Mouse (Mus musculus): Measurements from ENCODE around the gene Phb2.

Phb2 gene

DNA sequence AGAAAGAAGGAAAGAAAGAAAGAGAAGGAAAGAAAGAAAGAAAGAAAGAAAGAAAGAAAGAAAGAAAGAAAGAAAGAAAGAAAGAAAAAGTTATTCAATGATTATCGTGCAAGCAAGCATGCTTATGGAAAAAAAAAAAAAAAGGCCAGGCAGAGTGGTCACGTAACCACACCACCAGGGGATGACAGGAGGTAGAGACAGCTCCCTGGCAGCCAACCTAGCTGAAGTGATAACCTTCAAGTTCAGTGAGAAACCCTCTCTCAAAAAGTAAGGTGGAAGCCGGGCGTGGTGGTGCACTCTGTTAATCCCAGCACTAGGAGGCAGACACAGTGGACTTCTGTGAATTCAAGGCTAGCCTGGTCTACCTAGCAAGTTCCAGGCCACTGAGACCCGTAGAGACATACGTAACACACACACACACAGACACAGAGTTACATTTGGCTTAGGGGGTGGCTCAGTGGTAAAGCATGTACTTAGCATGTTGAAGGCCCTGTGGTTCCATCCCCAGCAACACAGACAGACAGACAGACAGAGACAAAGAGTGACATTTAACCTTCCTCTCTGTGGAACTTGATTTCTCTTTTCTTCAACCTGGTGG is 10.8 kb downstream of the Phb2 start:
- in situ Hi-C loops (cut with MseI, MboI), result no loop called here

DNA sequence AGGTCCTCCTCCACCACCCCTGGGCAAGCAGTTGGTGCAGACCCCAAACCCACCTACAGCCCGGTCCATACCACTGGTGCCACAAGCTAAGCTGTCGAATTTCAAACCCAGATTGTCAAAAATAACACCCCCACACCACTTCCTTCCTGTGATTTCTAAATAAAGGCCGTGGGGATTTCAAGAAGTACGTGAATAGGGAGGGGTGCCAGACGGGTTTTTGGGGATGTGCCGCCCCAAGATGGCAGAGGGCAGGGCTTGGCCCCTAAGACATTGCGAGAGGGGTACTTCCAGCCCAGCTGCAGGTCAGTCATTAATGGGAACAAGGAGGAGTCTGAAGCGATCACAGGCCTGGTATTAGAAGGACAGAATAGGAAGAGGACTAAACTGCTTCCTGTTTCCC is 11.4 kb downstream of the Phb2 start:
- in situ Hi-C loops (cut with MseI, MboI), result no loop called here

DNA sequence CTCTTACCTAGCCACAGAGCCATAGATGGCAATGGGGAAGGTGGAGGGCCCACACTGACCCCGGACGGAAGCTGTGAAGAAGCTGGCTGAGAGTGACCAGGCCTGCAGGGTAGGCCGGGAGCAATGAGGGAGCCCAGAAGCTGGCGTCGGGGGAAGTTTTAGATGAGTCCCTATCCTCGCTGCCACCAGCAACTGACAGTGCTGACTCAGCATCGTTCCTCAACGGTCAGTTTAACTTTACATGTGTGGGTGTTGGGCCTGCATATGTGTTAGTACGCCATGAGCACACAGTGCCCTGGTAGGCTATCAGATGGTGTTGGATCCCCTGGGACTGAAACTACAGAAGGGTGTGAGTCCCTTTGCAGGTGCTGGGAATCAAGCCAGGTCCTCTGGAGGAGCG is 12.3 kb downstream of the Phb2 start:
- in situ Hi-C loops (cut with MseI, MboI), result no loop called here

DNA sequence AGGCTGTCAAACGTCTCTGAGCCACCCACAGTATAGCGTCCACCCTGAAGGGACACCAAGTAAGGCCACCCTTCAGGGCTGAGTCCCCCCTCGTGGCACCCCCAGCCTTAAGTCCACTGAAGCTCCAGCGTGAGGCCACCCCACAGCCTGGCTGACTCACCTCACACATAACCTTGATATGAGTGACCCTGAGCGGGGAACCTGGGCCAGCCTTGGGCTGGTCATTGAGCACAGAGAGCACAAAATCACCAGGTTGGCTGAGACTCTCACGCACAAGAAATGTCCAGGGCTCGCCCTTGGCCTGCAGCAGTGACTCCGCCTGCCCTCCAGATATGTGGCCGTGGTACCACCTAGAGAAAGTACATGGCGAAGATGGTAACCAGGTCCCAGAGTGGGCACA is 16.5 kb downstream of the Phb2 start:
- in situ Hi-C loops (cut with MseI, MboI), result no loop called here

DNA sequence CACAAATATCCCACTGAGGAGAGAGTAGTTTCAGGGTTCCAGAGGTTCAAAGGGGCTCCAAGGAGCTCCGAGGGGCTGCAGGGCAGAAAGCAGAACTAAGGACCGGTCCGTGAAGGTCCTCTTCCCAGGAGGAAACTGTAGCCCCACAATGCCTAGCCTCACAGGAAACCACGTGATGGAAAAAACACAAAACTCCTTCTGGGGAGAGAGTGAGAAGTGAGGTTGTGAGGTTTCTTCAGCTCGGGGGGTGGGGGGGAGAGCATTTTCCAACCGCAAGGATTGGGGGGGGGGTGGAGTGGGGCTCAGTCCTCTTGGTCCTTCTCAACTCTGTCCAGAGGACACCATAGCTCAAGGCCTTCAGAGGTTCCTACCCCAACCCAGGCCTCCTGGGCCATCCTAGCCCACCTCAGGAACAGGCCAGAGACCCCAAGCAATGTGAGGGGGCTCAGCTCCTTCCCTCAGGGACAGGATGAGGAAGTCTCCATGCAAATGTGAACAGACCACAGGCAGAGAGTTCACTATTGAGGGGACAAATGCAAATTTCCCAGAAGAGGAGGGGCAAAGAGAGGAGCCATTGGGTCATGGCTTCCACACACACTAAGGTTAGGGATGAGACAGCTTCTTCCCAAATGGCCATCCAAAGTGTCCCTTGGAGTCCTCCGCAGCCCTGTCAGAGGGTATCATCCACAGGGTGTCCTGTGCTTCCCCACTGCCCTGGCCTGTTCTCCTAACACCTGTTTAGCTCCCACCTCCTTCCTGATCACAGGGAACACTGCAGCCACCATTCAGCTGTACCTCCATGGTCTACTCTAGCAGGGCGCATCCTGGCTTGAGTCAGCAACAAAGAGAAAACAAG is 17.9 kb downstream of the Phb2 start:
- in situ Hi-C loops (cut with MseI, MboI), result no loop called here

DNA sequence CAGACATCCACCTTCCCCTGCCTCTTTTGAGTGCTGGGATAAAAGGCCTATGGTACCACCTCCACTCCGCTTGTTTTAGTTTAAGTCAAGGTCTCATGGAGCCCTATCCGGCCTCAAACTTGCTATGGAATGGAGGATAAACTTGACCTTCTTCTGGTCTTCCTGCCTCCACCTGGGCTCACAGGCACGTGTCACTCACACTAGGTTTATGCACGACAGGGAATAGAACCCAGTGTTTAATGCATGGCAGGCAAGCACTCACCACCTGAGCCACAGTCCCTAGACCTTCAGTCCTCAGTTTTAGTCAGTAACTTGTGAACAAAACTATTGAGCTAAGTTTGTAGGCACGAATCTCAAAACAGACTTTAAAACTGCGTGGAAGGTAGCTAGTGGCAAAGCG is 18.9 kb downstream of the Phb2 start:
- in situ Hi-C loops (cut with MseI, MboI), result no loop called here

DNA sequence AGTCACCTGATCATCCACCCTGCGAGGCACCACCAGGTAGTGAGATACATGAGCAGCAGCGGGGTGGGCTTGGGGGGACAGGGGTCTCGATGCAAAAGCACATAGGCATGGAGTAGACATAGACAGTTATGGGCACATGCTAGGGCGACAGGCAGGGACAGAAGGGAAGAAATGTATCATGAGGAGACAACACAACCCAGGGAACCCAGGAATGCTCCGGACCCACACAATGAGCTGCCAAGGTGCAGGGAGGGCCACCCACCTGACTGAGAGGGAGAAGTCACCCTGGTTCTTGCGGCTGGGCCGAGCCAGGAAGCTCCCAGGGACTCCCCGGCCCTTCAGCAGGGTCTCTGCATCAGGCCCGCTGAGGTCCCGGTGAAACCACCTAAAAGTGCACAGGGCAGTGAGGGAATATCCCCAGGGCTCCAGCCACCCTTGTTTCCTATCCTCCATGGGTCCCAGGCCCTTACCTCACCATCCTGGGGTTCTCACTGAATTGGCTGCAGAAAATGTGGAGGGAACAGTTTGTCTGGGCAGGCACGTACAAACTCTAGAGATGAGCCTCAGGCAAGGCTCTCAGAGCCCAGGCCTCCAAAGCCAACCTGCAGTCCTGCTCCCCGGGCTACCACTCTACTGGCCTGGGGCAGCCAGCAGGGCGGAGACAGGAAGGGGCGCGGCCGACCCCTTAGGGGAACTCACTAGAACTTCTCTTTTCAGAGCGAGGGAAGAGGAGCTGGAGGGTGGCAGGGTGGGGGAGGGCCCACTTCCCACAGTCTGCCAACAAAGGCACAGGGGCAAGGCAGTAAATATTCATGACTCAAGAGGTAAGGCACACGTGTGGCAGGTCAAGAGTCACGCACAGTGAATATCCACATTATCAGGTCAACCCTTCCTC is 20.6 kb downstream of the Phb2 start:
- in situ Hi-C loops (cut with MseI, MboI), result no loop called here

DNA sequence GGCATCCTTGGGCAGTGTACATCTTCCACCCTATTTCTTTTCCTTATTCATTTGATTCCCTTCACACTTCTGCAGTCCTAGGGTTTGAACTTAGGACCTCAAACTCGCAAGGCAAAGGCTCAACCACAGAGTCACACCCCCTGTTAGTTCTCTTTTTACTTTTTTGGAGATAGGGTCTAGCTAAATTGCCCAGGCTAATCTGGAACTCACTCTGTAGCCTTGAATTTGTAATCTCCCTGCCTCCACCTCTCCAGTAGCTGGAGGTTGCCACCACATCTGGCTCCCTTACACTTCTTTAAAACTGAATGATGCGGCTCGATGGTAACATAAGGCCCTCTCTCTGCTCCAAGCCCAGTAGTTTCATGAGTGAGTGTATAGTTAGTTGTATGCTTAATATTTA is 22.3 kb downstream of the Phb2 start:
- in situ Hi-C loops (cut with MseI, MboI), result no loop called here

DNA sequence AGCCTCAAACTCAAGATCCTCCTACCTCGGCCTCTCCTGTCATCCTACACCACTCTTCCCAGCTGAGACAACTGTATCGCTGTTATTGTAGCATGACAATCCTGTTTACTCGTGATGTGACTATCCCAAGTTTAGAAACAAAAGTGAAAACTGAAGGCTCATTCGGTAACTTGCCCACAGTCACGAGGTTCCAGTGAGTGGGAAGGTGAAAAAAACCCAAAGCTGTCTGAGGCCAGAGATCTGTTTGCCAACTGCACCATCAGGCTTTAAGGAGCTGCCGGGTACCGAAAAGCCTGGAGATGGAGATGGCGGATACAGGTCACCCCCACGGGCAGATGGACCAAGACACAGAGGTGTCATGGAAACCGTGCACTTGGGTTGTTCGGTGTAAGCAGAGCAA is 24.9 kb downstream of the Phb2 start:
- in situ Hi-C loops (cut with MseI, MboI), result no loop called here

DNA sequence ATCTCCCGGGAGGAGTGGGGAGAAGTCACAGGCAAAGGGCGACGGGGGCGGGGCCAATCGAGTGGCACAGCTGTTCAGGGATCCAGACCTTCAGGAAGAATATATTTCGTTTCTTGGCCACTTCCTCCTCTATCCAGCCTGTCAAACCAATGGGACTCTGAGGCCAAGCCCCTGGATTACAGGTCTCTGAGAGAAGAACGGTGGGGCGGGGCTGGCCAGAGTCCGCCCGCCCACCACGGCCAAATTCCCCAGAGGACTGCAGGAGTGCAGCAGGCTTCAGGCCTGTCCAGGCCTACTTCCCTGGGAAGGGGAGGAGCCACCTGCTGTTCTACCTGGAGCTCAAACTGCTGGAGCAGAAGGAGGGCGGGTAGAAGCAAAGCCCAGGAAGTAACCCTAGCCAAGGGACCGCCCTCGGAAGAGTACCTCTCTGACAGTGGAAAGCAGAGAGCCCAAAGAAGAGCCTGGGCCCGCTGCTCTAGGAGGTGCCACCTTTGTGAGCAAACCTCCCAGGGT is 26.4 kb downstream of the Phb2 start, which contains the start of gene Ptpn6:
TSS of gene Ptpn6 (minus strand) at position 204 of the 513 bp plus-strand sequence.
- in situ Hi-C loops (cut with MseI, MboI), result no loop called here

DNA sequence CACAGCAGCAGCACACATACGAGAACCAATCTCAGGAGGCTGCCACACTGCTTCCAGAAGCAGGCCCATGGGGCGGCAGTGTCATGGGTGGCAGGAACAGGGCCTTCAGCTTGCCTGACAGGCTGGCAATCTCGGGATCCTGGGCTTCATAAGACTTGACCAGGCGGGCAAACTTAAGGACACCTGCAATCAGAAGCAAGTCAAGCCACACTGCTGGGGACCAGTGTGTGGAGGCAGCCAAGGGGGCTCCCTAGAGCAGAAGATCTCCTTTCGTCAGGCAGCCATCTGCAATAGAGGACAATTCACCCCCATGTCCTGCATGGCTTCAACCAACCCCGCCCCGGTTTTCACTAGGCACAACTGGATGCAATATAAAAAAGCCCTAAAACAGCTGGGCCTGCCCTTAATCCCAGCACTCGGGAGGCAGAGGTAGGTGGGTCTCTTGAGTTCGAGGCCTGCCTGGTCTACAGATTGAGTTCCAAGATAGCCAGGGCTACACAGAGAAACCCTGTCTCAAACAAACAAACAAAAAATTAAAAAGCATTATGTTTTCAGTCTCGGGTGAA is 27.2 kb downstream of the Phb2 start:
- in situ Hi-C loops (cut with MseI, MboI), result no loop called here

DNA sequence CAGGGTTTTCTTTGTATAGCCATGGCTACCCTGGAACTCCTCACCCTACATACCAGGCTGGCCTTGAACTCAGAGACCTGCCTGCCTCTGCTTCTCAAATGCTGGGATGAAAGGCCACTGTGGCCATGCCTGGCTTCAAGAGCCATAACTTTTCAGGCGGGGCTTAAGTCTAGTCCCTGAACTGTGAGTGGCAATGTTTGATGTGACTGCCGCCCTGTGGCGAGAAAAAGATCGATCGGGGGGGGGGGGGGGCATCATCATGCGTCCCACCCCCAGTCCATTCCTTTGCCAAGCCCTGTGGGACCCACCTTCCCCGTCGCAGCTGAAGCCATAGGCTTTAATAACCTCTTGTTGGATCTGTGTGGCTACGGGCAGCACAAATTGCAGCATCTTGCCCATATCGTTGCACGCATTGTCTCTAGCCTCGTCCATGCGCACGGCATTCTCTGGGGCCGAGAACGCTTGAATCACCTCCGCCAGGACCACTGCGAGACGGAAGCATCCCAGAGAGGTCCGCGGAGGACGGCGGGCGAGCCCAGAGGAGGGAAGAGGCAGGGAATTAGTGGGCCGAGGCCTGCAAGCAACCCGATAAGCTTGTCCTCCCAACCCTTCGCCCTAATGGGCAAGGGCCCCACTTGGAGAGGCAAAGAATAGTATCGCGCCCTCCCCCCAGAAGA is 28.2 kb downstream of the Phb2 start:
- in situ Hi-C loops (cut with MseI, MboI), result no loop called here

DNA sequence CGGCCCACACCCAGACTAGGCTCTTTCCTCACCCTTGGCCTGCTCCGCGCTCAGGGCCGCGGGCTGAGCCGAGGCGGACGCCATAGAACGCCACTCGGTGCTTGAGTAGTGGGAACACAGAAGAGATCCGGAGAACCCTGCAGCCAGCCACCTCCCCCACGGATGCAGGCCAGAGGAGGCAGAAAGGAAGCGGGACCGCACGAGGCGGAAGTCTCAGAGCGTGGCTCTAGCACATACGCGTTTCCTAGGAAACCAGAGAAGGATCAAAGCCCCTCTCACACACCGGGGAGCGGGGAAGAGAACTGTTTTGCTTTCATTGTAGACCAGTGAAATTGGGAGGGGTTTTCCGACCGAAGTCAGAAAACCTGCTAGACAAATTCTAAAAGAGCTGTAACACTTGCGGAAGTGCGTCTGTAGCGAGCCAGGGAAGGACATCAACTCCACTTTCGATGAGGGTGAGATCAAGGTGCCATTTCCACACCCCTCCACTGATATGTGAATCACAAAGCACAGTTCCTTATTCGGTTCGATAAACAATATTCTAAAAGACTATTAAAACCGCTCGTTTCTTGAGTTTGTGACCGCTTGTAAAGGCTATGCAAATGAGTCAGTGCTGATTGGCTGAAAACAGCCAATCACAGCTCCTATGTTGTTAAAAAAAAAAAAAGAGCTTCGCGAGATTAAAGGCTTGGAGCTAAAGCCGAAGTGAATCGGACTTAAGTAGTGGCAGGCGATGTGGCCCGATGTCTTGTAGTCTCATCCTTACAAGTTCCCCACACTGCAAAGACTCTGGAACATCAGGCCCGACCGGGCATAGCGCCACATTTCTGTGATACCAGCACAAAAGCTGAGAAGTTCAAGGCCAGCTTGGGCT is 29.0 kb downstream of the Phb2 start, which contains the start of gene Grcc10:
TSS of gene Grcc10 (minus strand) at position 487 of the 874 bp plus-strand sequence.
- in situ Hi-C loops (cut with MseI, MboI), result no loop called here

DNA sequence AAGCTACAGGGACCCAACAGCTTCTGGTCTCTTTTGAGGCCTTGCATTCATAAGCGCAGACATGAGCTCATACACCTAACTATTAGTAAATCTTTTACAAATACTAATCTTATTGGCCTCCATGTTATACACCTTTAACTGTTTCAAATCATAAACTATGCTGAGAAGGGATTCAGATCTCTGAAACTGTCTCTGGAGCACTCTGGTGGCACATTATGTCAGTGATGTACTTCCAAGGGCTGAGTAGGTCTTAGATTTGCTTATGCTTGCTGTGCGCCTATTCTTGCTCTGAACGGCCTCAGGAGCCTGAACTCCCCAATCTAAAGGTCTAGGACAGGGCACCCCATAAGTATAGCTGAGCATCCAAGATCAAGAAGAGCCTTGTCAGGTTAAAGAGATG is 29.7 kb downstream of the Phb2 start:
- in situ Hi-C loops (cut with MseI, MboI), result no loop called here

DNA sequence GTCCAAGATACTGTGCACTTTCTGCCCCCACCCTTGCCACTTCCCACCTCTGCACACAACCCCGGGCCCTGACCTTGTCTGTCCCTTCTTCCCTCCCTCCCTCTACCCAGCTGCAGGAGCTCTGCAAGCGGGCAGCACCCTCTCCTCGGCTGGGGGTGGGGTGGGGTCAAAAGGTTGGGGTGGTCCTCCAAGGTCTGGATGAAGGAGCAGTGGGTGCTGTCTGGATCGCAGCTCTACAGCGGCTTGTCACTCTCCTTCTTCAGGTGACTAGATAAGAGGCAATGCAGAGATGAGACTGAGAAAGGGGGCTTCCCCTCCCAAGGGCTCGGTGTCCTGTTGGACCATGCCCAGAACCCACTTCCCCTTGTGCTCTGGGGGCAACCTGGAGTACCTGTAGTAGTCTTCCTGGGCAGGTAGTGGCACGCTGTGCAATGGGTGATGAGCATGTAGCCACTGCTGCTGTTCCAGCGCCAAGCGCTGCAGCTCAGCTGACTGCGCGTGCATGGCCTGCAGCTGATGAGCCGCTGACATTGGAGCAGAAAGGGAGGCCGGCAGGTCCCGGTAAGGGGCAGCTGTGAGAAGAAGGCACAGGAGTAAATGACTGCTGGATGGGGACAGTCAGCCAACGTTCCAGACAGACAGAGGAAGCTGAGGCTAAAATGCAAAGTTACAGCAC is 30.8 kb downstream of the Phb2 start:
- in situ Hi-C loops (cut with MseI, MboI), result no loop called here

DNA sequence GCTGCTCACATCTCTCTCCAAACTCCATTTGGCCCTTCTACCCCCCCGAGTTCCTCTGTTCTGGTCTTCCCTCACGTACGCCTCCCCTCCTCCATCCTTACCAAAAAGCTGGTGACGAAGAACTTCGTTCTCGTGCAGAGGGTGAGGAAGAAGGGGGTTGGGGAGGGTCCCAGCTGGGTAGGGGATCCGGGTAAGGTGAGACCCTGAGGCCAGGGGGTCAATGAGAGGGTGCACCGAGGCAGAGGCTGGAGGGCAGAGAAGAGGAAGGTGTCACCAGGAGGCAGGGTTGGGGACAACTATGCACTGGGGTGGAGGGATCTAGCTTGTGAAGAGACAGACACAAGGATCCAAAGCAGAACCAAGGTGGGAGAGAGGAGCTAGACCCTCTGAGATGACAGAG is 31.5 kb downstream of the Phb2 start:
- in situ Hi-C loops (cut with MseI, MboI), result no loop called here

DNA sequence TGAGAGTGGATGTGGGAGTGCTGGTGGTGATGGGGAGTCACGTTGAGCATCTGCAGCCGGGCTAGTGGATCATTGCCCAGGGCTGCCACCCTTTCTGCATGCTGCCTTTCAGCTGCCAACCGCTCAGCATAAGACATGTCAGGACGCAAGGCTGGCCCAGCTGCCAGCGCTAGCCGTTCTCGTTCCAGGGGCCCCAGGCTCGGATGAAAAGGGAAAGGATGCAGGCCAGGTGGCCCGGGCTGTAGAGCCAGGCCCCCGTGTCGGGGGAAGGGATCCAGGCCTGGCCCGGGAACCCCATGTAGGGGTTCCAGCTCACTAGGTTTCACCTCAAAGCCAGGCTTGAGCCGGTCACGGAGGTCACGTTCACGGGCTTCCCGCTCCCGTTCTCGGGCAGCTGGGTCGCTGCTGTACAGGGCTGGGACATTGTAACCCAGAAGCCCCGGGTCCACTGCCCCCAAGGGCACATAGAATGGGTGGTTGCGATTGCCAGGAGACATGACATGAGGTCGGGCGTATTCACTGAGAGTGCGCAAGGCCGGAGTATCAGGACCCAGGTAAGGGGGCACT is 32.7 kb downstream of the Phb2 start:
- in situ Hi-C loops (cut with MseI, MboI), result no loop called here

DNA sequence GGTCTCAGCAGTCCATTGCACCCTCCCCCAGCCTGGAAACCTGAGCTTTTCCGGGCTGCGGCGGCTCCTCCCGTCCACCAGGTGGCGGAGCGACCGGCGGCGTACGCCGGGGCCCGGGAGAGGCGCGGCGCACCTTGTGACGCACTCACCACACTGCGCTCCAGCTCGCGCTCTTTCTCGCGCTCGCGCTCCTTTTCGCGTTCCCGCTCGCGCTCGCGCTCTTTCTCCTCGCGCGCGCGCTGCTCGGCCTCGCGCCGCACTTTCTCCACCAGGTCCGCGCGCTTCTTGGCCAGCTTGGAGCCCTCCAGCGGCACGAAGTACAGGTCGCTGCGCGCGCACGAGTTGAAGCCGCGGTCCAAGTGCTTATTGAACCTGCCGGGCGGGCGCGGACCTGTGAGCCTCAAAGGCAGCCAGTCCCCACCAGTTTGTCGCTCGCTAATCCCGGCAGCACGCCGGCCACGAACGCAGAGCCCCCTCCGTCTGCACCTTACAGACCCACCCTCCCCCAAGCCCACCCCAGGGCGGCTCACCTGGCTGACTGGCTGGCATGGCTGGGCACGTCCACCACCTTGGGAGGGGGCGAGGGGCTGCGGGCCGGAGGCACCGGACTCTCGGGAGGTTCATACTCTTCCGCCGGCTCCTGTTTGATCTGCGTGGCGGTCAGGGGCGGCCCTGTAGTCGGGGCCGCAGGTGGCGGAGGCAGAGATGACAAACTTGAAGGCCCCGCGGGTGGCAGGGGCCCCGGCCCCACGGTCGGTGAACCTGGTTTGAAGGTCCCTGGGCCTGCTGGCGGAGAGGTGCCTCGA is 33.6 kb downstream of the Phb2 start:
- in situ Hi-C loops (cut with MseI, MboI), result no loop called here

DNA sequence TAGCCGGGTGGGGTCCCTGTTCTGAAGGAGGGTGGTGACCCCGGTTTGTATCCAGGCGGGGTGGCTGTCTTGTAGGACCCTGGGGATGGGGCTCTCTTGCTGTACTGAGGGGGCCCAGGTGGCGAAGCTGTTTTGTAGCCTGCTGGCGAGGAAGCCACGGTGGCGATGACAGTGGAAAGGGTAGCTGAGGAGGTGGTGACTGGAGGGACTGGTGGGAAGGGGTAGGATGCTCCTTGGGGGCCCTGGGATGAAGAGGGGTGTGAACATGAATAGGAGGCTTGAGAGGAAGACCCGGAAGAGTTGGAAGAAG is 34.1 kb downstream of the Phb2 start:
- in situ Hi-C loops (cut with MseI, MboI), result no loop called here

Measured in mouse trophoblast stem cell (cell line).